Mouse (Mus musculus) left cerebral cortex, postnatal 25 days (tissue): Measurements from ENCODE around the gene Zmiz2. TPM values are rescaled to one million over a fixed set of nuclear protein-coding genes. Genes with fewer than 3 reads are reported as not detected.
"Not testable (repeated sequence)": the region's sequence is repeated elsewhere in the genome, so short reads cannot be mapped to it uniquely, and the experiment has no call there.

ENCODE experiments used
- DNase-seq, 2 experiments: peaks; one replicate each; pipeline ENCODE4 v3.0.0; 2022; ENCODE audit warnings: low spot score in 2 of 2, mixed read lengths in 1 of 2
- intact Hi-C: fragments of 180-260 bp; cut with DNase I; formaldehyde crosslinking; loops from one replicate; pipeline ENCODE4 v1.15.1; 2025
- total RNA-seq, 2 experiments: library from RNA; stranded (reverse); gene quantifications; 2 replicates each; pipeline ENCODE4 v1.2.3; 2021

Zmiz2 gene
- total RNA-seq, 2 experiments from 2014 or later, result 215 to 216 TPM

DNA sequence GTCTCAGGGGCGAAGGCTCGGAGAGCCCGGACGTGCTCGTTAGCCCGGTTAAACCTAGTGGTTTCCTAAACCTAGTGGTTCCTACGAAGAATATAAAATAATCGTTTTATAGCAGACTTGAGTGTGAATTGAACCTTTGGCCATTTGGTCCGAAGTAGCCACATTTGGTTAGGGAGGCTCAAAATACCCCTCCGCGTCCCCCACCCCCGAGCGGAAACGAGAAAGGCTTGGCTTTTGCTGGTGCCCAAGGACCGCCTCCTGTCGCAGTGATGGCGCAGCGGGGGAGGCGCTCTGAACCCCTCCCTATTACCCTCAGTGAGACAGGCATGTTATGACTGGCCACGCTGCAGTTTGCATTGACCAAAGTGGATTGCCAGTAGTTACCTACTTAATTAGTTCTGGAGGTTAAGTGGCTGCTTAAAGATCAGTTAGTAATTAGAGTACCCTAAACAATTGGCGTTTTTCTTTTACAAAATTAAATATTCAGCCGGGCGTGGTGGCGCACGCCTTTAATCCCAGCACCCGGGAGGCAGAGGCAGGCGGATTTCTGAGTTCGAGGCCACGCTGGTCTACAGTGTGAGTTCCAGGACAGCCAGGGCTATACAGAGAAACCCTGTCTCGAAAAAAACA lies 27.6 kb downstream of the Zmiz2 start:
- intact Hi-C loops, result no loop called here

DNA sequence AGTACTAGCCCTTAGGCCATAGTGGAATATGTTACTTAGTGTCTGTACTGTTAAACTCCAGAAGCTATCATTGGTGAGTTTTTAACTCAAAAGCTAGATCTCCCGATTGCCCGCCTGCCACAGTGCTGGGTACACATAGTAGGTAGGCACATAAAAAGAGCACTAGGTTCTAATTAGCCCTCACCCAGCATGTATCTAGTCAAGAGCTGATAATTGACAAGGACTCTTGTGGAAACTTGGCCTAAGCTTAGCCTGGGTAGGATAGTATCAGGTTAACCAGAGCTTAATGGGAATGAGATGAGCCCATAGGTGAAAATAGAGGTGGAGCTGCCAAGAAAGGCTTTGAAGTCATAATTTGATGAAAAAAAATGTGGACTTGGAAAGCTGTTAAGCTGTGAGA lies 28.2 kb downstream of the Zmiz2 start:
- intact Hi-C loops, result no loop called here
- DNase-seq, result no peak

More for the DNA sequence above, 27.6 kb downstream of the Zmiz2 start:
- peak; percentile 78 to 89 for DNase-seq

DNA sequence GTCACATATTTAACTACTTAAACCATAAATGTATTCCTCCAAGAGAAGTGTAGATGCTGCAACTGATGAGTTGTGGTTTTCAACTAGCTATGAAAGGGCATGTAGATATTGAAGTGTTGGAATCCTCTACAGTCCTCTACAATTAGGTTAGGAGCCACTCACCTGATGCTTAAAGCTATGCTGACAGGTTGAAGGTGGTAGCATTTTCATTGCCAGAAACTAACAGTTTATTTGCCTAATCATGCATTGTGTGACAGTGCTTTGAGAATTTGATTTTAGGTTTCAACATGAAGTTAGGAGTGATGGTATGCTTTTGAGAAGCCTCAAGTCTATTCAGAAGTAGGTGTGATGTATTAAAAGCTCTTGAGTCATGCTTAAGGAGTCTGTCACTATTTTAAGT lies 28.6 kb downstream of the Zmiz2 start:
- intact Hi-C loops, result no loop called here
- no peak for DNase-seq

DNA sequence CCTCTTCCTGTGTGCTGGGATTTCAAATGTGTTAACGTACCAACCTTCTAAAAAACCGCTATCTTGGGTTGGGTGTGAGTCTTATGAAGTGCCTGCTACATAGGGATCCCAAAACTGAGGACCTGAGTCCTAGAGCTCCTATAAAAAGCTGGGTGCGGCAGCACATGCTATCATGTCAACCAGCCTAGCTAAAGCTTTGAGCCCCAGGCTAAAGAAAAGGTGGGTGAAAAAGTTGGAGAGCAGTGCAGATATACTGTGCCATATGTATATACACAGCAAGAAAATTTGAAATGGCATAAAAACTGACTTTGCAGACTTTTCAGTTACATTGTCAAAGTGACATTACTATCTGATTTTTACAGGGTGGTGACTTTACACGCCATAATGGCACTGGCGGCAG lies 29.9 kb downstream of the Zmiz2 start:
- intact Hi-C loops, result no loop called here
- DNase-seq, result no peak

DNA sequence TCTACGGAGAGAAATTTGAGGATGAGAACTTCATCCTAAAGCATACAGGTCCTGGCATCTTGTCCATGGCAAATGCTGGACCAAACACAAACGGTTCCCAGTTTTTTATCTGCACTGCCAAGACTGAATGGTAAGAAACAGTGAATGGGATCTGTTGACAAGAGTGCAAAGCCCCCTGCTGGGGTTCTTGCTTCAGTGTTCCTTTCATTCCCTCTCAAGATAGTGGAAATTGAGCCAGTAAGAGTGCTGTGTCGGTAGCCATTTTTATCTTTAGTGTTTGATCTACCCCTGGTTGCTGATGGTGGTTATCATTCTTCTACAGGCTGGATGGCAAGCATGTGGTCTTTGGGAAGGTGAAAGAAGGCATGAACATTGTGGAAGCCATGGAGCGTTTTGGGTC lies 30.3 kb downstream of the Zmiz2 start:
- DNase-seq, intact Hi-C loops: not testable (repeated sequence)

DNA sequence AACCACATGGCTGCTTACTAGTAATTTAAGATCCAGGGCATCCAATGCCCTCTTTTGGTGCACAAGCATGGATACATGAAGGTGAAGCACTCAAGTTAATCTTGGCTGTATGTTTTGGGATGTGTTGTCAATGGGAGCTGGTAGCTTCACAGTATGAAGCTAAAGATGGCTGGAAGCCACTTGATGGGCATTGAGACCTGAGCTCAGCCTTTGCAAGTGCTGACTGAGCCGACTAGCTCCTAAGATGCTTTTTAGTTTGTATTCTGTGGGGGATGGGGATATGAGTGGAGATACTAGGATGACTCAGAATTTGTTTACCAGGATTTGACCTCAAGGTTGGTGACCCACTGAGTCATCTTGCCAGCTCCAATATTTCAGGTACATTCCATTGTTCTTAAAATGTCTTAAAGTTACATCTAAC lies 31.4 kb downstream of the Zmiz2 start:
- no peak for DNase-seq
- intact Hi-C loops, result no loop called here

DNA sequence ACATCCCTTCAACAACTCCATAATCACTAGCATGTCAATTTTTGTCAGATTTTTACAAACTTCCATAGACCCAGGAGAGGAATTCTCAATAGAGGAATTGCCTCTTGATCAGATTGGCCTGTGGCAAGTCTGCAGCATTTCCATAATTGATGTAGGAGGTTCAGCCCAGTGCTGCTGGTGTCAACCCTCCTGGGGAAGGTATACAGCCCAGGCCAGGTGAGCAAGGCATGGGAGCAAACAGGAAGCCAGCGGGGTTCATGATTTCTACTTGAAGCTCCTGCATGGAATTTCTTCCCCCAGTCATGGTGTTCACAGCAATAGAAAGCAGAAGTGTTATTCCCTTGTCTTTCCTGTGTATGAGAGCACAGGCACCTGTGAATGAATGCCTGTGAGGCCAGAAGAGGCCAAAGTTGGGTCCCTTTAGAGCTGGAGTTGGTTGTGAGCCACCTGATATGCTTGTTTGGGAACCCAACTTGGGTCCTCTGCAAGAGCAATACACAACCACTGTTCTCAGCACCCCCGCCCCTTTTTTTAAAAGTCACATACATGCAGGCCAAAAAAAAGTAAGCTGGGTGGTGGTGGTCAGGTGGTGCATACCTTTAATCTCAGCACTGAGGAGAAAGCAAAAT lies 32.0 kb downstream of the Zmiz2 start:
- DNase-seq, result no peak
- intact Hi-C loops, result no loop called here

DNA sequence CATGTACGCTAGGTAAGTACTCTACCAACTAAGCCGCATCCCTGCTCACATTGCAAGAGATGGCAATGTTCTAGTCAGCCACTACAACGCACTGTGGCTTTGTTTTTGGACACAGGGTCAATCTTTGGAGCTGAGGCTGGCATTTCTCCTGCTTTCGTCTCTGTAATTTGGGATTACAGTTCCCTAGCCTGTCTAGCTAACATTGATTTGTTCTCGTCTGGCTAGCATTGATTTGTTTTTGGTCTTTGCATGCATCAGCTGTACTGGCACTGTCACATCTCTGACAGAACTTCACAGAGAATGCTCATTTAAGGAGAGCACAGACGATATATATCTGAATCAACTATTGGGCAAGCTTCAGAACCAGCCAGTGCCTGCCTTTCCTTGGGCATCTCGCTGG lies 41.3 kb downstream of the Zmiz2 start:
- intact Hi-C loops, result no loop called here
- DNase-seq, result no peak

DNA sequence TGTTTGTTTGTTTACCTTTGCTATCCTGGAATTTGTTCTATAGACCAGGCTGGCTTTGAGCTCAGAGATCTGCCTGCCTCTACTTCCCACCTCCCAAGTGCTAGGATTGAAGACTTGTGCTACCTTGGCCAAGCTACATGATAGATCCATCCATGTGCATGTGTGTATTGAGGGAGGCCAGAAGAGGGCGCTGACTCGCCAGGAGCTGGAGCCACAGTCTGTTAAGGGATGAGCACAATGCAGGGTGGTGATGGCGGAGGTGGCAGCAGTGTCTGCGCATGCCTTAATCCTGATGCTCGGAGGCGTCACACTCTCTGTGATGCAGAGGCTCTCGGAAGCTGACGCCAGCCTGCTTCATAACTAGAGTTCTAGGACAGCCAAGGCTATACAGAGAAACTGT lies 47.6 kb downstream of the Zmiz2 start:
- intact Hi-C loops, result no loop called here

DNA sequence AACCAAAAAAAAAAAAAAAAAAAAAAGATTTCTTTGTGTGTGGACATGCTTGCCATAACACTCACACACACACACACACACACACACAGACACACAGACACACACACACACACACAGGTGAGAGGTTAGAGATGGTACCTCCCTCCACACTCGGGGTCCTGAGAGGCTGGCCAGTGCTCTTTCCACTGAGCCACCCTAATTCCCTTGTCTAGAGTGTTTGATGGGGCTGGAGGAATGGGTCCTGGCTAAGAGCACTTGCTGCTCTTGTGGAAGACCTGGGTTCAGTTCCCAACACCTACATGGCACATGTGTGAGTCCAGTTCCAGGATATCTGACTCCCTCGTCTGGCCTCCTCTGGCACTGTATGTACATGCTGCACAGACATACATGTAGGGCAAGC lies 48.8 kb downstream of the Zmiz2 start:
- intact Hi-C loops, result no loop called here
- no peak for DNase-seq

More for the DNA sequence above, 47.6 kb downstream of the Zmiz2 start:
- no peak for DNase-seq

DNA sequence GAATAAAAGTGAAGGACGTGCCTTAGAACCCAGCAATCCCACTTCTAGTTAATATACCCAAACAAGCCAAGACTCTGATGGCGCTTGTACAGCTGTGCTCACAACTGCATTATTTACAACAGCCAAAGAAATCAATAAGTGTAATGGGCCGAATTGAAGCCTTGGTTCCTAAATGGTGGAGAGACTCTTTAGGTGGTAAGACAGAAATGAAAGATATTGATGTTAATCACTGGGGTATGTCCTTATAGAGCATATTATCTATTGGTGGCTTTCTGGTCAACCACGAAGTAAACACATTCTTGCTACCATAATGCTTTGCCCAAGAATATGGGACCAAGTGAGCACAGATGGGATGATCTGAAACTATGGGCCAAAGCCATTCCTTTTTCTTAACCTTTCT lies 51.3 kb downstream of the Zmiz2 start:
- intact Hi-C loops, result no loop called here
- no peak for DNase-seq

DNA sequence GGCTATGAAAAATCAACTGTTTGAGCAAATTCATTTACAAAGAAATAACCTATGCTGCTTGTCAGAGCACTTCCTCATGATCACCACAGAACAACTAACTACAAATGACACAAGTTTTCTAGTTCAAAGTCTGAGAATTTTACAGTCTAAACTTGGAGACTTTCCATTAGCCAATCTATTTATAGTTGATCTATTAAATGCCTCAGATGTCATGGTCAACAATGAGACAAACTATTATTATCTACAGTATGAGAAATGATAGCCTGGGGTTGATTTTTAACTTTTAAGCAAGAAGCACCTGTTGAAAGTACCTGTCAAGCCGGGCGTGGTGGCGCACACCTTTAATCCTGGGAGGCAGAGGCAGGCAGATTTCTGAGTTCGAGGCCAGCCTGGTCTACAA lies 53.7 kb downstream of the Zmiz2 start:
- intact Hi-C loops, result no loop called here
- DNase-seq, result no peak

DNA sequence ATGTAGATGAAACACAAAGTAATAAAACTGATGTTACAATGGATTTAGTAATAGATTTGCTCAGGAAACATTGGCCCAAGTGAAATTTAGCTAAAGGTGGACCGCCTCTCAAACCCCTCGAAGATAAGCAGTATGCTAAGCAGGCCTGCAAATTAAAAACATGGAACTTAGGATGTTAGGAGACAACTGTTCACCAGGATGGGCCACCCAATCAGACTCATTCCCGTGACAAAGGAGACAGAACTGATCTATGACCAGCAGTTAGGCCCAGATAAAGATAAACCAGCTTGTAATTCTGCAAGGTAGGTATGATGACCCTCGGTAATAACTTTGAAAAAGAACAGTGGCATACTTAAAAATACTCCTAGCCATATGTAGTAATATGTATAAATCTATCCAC lies 54.2 kb downstream of the Zmiz2 start:
- intact Hi-C loops, result no loop called here
- no peak for DNase-seq

DNA sequence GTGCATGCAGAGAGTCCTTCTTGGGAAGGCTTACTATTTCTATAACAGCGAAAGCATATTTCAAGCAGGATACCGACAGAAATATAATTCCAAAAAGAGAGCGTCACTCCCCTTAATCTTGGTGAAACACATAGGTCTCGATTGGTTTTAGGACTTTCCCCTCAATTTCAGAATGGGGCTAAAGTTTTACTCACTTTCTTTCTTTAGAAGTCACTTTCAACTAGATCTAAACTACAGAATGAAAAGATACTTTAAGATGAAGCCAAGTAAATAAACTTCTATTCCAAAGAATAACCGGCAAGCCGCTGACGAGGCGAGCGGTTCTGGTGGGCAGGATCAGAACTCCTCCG lies 54.8 kb downstream of the Zmiz2 start:
- DNase-seq, result no peak
- intact Hi-C loops, result loop anchor here (2.0 kb wide), 1 partner anchor 31 kb away; the partner anchor contains the start of gene Purb

DNA sequence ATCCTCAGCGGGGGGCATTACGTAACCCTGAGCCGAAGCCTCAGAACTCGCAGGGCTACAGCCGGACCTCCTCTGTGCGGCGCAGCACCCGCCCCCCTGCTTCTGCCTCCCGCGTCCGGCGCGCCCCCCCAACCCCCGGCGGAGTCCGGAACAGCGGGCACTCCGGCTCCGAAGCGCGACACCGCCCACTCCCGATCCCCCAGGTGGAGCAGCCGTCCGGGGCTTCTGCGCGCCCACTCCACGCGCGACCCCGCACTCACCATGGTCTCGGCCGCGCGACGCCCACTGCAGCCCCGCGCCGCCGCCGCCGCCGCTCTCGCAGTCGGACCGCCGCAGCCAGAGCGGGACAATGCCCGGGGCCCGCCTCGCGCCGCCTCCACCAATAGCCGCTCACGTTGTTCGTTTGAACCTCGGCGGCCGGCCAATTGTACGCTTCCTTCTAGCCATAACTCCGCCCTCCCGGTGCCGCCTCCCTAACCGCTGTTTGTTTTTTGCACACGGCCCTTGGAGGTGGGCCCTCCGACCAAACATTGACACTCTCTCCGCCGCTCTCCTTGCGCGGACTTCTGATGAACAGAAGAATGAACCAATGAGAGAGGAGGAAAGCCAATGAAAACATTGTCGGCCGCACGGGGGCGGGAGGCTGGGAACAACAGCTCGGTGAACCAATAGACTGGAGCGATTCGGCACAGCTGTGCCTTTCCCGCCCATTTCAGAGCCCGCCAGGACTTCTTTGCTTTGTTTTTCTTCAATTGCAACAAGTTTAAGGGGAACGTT lies 55.4 kb downstream of the Zmiz2 start, which contains the start of gene H2afv:
Gene H2afv, minus strand, starts transcription at position 367 of the 777 bp plus-strand sequence.
- intact Hi-C loops, result loop anchor here (2.0 kb wide), 1 partner anchor 31 kb away; the partner anchor contains the start of gene Purb
- DNase-seq, result peak; percentile 99 to 100

DNA sequence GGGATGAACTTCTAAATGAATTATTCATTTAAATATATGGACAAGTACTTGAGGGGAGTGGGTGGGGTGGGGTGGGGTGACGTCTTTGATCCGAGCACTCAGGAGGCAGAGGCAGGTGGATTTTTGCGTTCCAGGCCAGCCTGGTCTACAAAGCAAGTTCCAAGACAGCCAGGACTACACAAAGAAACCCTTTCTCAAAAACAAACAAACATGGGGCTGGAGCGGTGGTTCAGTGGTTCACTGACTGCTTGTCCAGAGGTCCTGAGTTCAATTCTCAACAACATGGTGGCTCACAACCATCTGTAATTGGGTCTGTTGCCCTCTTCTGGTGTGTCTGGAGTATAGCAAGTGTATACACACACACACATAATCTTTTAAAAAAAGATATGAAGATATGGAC lies 56.6 kb downstream of the Zmiz2 start:
- DNase-seq, result no peak
- intact Hi-C loops, result loop anchor here (2.0 kb wide), 1 partner anchor 29 kb away; the partner anchor contains the start of gene Purb

DNA sequence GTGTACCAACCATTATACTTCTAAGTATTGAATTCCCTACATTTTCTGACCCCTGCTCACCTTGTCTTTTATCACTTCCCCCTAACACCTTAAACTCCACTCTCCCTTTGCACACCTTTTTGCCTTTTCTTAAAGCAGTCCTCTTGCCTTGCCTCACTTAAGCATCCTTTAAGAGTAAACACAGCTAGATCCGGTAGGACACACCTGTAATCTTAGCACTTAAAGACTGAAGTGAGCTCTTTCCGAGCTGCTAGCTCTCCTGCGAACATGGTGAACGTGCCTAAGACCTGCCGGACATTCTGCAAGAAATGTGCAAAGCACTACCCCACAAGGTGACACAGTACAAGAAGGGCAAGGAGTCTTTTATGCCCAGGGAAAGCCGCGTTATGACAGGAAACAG lies 57.1 kb downstream of the Zmiz2 start:
- no peak for DNase-seq
- intact Hi-C loops, result loop anchor here (2.0 kb wide), 1 partner anchor 29 kb away; the partner anchor contains the start of gene Purb

DNA sequence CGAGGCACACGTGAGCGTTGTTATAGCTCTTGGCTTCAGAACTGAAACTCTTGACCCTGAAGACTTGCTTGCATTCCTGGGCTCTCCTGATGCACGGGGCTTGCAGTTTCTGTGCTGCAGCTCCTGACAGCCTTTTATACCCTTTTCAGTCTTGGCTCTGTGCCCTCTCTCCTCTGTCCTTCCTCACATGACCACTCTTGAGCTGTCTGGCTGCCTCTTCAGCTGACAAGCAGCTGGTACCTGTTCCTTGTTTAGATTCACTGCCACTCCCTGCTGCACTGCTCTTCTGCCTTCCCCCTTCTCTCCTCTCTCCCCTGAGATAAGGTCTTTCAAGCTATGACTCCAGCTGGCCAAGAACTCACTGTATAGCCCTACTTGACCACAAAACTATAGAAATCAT lies 58.6 kb downstream of the Zmiz2 start:
- no peak for DNase-seq
- intact Hi-C loops, result no loop called here

DNA sequence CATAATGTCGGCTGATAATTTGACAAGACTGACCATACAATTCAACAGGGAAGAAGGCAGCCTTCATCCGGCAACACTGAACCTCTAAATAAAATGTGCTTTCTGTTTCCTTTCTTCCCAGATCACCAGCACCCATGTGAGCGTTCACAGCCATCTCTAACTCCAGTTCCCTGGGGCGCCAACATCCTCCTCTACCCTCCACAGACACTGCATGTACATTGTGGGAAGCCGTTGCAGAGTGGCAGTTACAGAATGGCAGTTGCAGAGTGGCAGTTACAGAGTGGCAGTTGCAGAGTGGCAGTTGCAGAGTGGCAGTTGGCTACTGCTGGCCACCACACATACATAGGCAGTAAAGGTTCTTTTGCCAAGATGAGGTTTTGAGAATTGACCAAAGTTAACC lies 59.3 kb downstream of the Zmiz2 start:
- DNase-seq, intact Hi-C loops: not testable (repeated sequence)
